Mouse (Mus musculus): Measurements from ENCODE around the gene Wnt10a. TPM values are rescaled to one million over a fixed set of nuclear protein-coding genes. Genes with fewer than 3 reads are reported as not detected.

The Wnt10a gene
- polyA plus RNA-seq, 1 experiment from 2014 or later, result not detected

Other genes starting within 250 kb of the Wnt10a start
- 0.30 and 0.86 TPM in 2 replicates for gene Plcd4, start 248.6 kb upstream of the Wnt10a start, polyA plus RNA-seq (2015; fragmentation: Nextera tagmentation; extraction: Ambion mirVana)
- gene Usp37, start 247.2 kb upstream of the Wnt10a start, polyA plus RNA-seq (2015; fragmentation: Nextera tagmentation; extraction: Ambion mirVana), result 14.4 and 19.9 TPM in 2 replicates
- gene Zfp142, start 203.3 kb upstream of the Wnt10a start, polyA plus RNA-seq (2015; fragmentation: Nextera tagmentation; extraction: Ambion mirVana), result 4.4 and 6.0 TPM in 2 replicates
- 19.1 and 21.2 TPM in 2 replicates for gene Bcs1l, start 203.2 kb upstream of the Wnt10a start, polyA plus RNA-seq (2015; fragmentation: Nextera tagmentation; extraction: Ambion mirVana)
- gene Rnf25, start 190.1 kb upstream of the Wnt10a start, polyA plus RNA-seq (2015; fragmentation: Nextera tagmentation; extraction: Ambion mirVana), result 18.9 and 23.6 TPM in 2 replicates
- gene Stk36, start 190.1 kb upstream of the Wnt10a start, polyA plus RNA-seq (2015; fragmentation: Nextera tagmentation; extraction: Ambion mirVana), result 3.4 and 3.7 TPM in 2 replicates
- 7.3 and 8.3 TPM in 2 replicates for gene Ttll4, start 129.8 kb upstream of the Wnt10a start, polyA plus RNA-seq (2015; fragmentation: Nextera tagmentation; extraction: Ambion mirVana)
- gene Cyp27a1, start 77.9 kb upstream of the Wnt10a start, polyA plus RNA-seq (2015; fragmentation: Nextera tagmentation; extraction: Ambion mirVana), result 10.7 and 12.1 TPM in 2 replicates
- 3.8 and 4.6 TPM in 2 replicates for gene Prkag3, start 42.3 kb upstream of the Wnt10a start, polyA plus RNA-seq (2015; fragmentation: Nextera tagmentation; extraction: Ambion mirVana)
- 0.13 and 0.57 TPM in 2 replicates for gene Wnt6, start 19.6 kb upstream of the Wnt10a start, polyA plus RNA-seq (2015; fragmentation: Nextera tagmentation; extraction: Ambion mirVana)
- gene Cdk5r2, start 63.4 kb downstream of the Wnt10a start, polyA plus RNA-seq (2015; fragmentation: Nextera tagmentation; extraction: Ambion mirVana), result 0.08 TPM in 1 of 2 replicates, not detected in the other
- gene Fev, start 93.9 kb downstream of the Wnt10a start, polyA plus RNA-seq (2015; fragmentation: Nextera tagmentation; extraction: Ambion mirVana), result 0.37 and 0.68 TPM in 2 replicates
- not detected in 2 replicates for gene Cryba2, start 101.6 kb downstream of the Wnt10a start, polyA plus RNA-seq (2015; fragmentation: Nextera tagmentation; extraction: Ambion mirVana)
- 0.08 TPM in 1 of 2 replicates, not detected in the other for gene Cfap65, start 144.1 kb downstream of the Wnt10a start, polyA plus RNA-seq (2015; fragmentation: Nextera tagmentation; extraction: Ambion mirVana)
- 0.09 and 0.13 TPM in 2 replicates for gene Ihh, start 160.2 kb downstream of the Wnt10a start, polyA plus RNA-seq (2015; fragmentation: Nextera tagmentation; extraction: Ambion mirVana)